Mouse (Mus musculus) urinary bladder, adult 18-20 months (tissue): ENCODE data around the gene Dglucy.

ENCODE experiments used
- DNase-seq, 2 experiments: peaks; one replicate each; pipeline ENCODE4 v3.0.0; 2022; ENCODE audit warnings: low spot score in 2 of 2, mixed read lengths in 2 of 2

Dglucy gene

DNA sequence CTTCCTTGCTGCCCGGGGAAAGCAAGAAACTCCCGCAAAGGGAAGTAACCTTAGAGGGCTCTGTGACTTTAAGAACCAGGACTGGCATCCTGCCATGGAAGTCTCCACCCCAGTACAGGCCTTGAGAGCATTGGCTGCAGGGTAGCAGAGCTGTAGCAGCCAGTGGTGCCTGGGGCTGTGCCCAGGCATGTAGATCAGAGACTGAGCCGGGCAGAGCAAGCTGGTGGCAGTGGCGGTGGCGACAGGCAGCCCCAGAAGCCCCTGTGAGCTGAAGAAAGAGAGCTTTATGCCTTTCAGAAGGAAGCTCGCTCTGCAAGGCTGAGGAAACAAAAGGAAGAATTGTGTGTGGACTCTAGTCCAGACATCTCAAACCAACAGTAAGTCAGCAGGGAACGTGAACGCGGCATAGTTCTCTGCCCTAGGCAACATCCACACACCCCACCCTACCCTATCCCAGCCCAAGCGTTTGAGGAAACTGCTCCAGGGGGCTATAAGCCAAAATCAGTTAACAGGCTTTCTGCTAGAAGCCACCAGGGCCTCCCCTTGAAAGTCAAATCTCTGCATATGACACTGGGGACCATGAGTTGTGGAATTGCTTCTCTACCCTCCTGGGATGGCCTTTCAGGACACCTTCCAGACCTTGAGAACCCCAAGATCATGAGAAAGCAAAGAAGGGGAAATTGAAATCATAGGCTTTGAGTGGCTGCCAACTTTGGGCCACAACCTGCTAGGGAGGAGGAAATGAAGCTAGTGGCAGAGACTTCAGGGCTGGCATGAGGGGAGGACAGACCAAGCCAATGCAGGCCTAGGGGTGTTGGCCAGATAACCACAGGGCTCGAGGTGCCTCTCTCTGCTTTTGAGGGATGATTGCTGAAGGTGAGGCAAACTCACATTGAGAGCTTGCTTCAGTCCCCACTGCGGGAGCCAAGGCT, at the start of gene Dglucy:
Gene Dglucy (plus strand): TSS at position 124 of the 932 bp plus-strand sequence.
- DNase-seq: peak; percentile 83 to 88

DNA sequence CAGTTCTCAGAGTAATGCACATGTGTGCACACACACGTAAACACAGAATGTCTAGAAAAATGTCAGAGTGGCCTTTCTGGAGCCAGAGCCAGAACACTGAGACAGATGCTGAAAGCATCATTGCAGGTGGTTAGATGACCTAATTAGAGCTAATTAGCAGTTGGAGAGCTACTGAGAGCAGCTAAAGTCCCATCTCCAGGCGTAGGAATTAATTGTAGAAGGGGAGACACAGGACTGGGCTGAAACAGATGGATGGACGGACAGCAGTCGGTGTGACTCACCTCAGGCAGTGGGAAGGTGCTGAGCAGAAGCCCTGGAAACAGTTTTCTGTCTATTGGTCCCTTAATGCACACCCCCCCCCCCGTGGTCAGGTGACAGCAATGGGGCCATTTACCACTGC, 43.7 kb upstream of the Dglucy start:
- no peak for DNase-seq

DNA sequence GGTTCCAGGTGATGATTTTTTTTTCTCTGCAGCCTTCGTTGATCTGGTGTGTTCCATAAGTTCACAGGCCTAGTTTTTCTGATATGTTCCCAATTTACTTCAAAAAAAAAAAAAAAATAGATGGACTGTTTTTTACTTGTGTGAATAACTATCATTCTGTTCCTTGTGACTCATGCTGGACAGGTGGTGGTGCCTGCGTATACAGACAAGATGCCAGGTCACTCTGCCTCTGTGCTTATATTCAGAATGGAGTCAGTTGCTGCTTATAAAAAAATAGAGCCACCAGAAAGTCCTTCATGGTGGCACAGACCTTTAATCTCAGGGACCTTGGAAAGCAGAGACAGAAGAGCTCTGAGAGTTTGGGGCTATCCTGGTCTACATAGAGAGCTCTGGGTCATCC, 43.3 kb upstream of the Dglucy start:
- no peak for DNase-seq

DNA sequence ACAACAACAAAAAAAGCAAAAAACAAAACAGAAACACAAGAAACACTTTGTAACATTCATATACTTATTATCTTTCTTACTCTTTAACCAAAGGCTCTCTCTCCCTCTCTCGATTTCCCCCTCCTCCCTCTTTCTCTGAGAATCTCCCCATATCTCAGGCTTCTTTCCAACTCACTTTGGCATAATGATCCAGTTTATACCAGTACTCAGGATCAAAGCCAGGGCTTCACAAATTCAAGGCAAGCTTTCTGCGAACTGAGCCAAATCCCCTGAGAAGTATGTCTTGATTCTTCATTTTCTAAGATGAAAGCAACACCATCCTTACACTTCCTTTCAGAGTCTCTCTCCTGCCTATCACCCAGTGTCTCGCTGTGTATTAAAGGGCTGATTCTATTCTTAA, 40.4 kb upstream of the Dglucy start:
- no peak for DNase-seq

DNA sequence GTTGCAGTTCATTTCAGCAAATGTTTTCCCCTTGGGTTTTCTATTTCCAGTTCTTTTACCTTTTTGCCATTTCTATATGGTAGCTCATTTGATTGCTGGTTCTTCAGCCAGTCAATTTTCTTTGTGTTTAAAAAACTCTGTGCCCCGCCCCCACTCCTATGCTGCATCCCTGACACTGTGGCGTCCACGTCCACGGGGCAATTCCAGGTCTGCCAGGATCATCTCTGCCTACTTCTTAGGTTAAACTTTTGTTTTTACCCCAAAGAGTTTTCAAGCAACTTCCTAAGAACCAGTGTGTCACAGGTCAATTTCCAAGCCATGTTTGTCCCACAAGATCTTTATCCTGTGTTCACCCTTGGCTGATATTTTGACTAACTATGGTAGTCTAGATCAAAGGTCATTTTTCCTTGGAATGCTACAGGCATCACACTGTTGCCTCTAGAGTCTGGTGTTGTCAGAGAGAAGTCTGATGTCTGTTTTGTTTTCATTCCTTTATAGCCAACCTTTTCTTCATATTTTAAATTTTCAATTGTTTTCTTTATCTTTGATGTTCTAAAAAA, 39.8 kb upstream of the Dglucy start:
- DNase-seq: no peak

DNA sequence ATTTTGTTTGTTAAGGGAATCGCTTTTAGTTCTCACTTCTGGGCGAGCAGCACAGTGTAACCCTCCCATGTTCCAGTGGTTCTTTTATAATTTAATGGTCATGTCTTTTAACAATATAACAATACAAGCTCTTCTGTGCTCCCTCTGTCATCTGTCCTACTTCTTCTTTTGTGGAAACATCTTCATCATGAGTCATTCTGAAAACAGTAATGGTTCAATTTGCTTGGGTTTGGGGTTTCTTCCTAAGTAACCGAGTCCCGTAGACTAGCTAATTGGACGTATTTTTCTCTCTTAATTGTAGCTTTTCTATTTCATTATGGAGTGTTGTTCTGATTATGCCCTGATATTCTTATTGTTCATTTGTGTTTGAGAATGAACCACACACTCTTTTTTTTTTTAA, 38.5 kb upstream of the Dglucy start:
- DNase-seq: no peak

DNA sequence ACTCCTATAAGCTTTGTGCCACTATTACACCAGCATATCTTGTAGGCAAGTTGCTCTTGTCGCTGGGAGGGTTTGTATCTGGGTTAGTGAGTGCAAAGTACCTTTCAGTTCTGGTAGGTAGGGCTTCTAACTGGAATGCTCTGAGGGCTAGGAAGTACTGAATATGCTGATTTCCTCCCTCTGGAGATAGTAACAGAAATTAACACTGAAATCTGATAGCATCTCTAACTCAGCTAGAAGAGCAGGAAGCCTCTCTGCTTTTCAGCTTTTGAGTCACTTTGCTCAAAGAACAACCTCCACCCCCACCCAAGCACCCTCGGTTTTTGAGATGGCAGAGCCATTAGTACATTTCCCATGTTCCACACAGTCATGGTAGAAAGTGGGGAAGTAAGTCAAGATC, 36.4 kb upstream of the Dglucy start:
- no peak for DNase-seq

DNA sequence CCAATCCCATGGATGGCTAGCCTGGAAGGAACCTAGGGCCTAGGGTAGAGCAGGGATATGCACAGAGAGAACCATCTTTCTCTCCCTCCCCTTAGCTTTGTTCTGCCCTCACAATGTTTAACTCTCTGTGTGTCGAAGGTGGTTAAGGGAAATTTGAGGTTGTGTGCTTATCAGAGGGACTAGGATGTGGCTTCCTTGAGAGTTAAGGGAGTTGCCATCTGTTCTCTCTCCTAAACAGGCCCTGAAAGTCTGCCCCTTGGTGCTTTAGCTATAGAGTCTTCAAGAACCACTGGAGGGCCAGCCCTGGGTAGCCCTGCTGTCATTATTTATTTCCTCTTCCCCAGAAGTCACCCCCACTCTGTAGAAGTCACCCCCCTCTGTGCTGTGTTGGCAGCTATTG, 25.9 kb upstream of the Dglucy start:
- DNase-seq: no peak

DNA sequence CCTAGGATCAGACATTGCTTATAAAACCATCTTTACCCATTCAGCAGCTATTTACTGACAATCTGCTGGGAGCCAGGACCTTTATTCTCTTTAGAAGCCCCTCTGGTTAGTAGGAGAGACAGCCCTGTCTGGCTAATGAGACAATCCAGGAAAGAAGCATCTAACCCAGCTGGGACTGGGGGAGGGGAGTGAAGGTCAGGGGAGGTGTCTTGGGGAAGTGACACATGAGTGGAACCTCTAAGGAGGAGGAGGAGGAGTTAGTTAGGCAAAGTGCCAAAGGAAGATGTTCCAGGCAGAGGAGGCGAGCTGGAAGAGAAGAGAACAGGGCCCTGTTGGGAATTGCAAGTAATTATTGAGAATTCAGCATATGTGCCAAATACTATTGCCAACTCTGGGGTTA, 25.1 kb upstream of the Dglucy start:
- no peak for DNase-seq

DNA sequence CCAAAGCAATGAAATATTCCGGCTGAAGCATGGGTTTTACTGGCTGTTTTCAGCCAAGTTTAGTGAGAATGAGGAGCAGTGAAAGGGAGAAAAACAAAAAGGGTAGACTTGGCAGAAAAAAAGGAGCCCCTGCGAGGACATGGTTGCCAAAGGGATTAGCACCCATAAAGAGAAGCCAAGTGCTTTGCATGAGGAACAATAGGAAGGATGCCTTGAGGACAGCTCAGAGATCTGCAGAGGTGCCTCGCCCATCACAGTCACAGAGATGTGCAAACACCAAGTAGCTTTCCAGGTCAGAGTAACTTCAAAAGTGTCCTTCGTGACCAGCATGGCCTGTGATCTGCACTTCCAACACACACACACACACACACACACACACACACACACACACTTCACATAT, 21.4 kb upstream of the Dglucy start:
- DNase-seq: no peak

DNA sequence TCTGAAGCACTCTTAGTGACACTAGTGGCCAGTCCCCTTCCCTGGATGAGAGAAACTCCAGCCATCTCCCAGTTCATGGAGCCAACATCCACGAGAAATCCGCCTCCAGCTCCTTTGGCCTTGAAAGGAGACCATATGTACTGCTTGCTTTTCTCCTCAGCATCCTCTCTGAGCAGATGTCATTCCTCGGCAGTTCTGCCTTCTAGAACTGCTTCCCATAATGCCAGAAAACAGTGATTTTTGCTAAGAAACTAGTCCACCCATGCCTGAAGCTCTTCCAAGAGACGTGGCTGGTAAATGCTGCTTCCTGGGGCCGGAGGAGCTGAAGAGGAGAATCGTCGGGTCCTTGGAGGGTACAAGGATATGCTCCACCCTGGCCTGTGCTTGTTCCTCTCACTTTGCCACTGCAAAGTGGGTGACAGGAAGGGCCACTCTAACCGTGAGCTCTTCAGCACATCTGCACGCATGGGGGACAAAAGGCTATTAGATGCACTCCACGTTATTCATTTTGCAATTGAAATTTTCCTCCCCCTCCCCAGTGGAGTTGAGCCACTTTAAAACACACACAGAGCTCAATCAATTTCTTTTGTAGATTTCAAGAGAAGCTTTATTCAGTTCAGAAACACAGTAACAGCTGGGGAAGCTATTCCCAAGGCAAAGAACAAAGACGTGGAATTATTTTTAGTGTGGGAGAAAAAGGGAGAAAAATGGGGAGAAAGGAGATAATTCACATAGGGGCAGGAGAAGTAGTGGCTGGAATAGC, 16.0 kb upstream of the Dglucy start:
- no peak for DNase-seq

DNA sequence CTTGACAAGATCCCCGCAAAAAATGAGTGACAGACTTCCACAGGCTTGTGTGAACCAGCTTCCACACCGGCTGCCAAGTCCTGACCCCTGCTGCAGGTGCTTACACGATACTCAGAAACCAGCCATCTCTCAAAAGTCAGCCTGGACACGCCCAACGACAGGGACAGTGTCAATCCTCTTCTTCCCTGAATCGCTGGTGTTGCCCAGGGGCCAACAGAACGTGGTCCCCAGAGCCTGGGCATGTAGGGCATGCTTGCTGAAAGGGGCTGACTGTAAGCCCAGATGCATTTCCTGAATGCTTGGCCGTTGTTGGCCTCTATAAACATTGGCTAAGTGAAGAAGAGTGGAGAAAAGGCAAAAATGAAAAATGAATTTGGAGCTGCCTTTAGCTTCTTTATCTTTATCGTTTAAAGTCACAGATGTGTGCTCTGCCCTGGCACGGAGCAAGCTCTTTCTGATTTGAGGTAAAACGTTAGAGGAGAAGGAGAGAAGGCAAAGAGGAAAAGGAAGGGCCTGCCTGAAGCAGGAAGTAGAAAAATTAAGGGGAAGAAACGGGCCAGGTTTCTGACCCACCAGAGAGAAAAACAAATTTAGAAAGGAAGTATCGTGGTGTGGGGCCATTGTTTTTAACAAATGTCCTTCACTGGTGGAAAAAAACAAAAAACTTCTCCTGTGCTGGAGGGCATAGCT, 14.4 kb upstream of the Dglucy start:
- no peak for DNase-seq

DNA sequence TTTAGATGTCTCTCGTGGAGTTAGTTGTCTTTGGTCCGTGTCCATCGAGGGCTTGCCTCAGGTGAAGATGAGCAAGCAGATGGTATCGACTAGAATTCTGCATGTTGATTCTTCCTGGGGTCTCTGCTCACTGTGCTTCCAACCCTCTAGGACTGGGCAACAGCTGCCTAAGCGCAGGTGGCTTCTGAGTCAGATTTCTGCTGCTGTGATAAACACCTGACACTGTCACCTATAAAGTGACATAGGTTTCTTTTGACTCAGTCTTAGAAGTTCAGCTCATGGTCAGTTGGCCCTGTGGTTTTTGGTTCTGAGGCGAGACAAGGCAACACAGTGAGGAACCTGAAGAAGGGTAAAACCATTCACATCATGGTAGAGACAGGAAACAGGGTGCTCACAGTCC, 9.0 kb upstream of the Dglucy start:
- DNase-seq: no peak

DNA sequence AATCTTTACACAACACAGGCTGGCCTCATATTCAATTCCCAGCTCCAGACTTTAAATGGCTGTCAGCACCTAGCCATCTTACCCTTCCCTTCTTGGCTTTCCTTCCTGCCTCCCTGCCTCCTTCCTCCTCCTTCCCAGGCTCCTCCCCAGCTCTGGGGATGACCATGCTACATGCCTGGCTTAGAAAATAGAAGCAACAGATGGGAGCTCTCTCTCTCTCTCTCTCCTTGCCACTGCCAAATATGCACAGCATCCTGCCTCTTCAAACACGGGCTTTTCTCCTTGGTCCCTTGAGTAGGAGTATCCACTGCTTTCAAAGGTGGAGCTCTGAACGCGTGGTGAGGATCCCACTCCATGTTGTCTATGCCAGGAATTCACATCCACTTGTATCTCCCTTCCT, 8.1 kb upstream of the Dglucy start:
- DNase-seq: no peak

DNA sequence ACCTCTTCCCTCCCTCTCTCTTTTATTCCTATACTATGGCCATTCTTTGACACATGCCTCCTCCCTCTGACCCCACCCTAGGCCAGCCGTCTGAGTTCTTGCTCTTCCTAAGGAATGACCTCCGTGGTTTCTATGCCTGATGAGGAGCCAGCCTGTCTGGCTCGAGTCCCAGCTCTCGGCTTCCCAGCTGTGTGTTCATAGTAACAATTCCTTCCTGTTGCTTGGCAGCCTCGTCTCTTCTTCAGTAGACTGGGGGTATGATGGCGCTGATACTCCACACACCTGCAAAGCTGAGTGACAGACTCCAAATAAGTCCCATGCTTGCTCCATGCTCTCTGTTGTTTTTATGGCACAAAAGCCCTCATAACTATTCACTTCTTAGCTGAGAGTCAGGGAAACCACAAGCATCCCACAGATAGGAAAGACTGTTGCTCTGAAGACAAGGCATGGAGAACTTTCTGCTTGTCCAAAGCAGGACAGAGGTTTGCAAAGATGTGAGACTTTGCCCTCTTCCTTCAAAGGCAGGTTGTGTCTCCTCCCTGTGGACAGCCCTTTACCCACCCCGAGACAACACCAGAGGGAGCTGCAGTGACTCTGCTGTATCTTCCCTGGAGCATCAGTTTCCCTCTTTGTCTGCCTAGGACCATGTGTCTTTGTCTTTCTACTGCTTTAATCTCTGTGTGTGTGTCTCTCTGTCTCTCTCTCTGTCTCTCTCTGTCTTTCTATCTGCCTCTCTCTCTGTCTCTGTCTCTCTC, 6.5 kb upstream of the Dglucy start:
- no peak for DNase-seq

DNA sequence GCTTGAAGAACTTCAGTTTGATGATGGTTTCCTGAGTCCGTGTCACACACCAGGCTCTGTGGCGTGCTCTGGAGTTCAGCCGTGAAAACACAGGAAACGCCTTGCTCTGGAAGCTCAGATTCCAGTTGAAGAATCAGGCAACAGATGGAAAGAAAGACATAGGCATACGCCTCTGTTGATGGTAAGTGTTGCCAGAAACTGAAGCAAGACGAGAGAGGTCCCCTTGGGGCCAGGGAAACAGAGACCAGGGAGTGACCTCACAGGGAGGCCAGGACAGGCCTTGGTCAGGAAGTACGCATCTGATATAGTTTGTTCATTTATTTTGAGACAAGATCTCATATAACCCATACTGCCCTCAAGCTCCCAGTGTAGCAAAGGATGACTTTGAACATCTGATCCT, 4.1 kb upstream of the Dglucy start:
- DNase-seq: no peak

DNA sequence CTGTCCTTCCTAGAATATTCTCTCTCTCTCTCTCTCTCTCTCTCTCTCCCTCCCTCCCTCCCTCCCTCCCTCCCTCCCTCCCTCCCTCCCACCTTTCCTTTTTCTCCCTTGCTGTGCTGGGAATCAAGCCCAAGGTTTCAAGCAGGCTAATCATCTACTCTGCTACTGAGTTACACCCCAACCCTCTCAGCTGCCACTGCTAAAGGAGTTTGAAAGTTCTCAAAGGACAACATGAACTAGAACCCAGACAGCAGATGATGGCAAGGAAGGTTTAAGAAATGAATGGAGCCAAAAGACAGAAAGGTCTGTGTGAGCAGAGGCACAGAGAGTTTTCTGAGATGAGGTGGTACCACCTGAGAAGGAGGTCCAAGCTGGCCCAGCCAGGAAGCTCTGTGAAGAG, 3.6 kb upstream of the Dglucy start:
- DNase-seq: no peak

DNA sequence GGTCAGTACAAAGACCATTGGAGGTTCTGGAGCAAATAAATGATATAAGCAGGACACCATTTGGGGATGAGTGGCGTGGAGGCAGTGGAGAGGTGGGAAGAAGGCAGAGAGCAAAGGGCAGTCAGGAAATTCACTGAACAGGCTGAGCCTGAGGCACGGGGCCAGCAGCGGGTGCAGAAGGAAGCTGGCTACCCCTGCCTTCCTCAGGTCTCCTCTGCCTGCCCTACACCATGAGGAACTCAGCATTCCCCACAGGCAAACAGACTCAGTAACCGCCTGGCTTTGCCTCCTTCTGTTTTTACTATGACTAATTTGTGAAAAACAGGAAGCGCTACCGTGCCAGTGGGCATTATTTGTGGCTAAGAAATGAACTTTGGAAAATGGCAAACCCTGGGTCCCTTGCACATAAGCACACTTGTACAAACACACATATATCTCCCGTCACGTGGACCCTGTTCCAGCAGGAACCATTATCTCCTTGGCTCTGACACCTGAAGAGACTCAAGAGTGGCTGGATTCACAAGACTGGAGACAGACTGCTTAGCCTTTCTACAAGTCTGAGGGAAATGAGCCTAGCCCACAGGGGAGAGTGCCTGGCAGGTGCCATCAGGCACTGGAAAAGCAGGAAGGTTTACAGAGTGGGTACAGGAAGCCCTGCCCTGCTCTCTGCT, 2.8 kb upstream of the Dglucy start:
- peak in 1 of 2 experiments; percentile 23 for DNase-seq

DNA sequence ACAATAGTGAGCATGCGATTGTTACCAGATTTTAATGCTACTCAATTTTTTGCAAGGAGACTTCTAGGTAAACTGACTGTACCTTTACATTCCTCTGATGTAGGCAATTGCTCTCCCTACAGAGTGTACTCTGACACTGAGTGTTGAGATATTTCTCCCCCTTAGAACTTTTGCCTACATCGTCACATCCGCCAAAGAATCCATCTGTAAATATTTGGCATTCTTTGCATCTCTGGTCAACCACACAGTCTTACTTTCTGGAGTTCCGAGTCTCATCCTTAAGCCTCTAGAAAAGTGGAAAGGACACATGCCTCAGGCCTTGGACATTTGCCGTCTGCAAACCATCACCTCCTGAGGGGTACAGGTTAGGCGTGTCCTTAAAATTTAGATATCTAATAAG, 1.9 kb upstream of the Dglucy start:
- no peak for DNase-seq

DNA sequence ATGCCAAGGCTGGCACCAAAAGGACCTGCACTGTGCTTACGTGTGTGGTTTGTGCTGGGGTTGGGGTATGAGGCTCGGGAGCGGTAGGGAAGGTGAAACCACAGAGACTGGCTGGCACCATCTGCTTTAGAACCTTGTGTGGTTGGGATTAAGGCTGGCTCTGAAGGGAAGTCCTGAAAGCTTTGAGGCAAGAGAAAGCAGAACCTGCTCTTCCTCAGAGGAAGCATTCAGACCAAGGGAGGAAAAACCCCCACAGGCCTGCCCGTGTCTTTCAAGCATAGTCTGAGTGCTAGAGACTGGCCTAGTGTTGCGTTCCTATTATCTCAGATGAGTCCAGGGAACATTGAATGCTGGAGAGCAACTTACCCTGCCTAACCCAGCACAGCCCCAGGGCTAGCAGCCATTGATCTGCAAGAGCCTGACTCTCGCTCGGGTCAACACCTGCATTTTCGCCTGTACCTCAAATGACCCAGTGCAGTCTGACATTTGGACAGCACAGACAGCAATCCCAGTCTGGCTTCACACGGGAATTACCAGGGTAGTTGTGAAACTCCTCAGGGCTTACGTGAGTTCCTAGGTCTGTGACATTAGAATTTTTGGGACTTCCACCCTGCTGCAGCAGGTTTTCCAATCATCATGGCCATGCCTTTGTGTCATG, 452 bp upstream of the Dglucy start:
- peak in 1 of 2 experiments; percentile 44 for DNase-seq
